Comparison of ENCODE assay signal across 8 mouse cellular contexts in genomic region chr1:150392638-150393487, GRCm38 (mm10). TPM values are rescaled to one million over a fixed set of nuclear protein-coding genes. Genes with fewer than 3 reads are reported as not detected.
A peak's percentile ranks its signal among the peaks of the same experiment; 100 is the strongest.
DNase-seq lines count a peak whose midpoint lies in the region; ATAC-seq and TF ChIP-seq lines count a peak whose summit lies in the region.

Gene Tpr, plus strand, starts transcription at chr1:150392838.
Gene Odr4, minus strand, starts transcription at chr1:150393080.

- H3K4me1 ChIP-seq in erythroblast, embryonic 14.5 days (ENCODE audit: control insufficient read depth), result peaks cover 12% of the 10 kb centered on the region
- H3K4me1 ChIP-seq in heart, embryonic 11.5 days (ENCODE audit: control insufficient read depth, insufficient read depth, low read length), result 0 out of 2 replicates have a peak, but pooled peaks cover 4% of the 10 kb centered on the region
- peaks cover 9% of the 10 kb centered on the region for H3K4me1 ChIP-seq in kidney, embryonic 16.5 days (ENCODE audit: insufficient read depth, low read length)
- H3K4me1 ChIP-seq in liver, adult 2 months (ENCODE audit: control insufficient read depth, insufficient read depth, low read length), result peaks cover 3% of the 10 kb centered on the region

- peak within 1 kb of the TSS; percentile 94 for H3ac ChIP-seq in C2C12 (ENCODE audit: control insufficient read depth, insufficient read length, low read depth)
- H3ac ChIP-seq in myocyte (ENCODE audit: control insufficient read depth, insufficient read length), result peak within 1 kb of the TSS; percentile 61

- peak; percentile 97 for ATAC-seq in heart, embryonic 11.5 days (replicated peaks; ENCODE audit: insufficient number of reproducible peaks, low FRiP score, low TSS enrichment)
- peak; percentile 99 for ATAC-seq in kidney, embryonic 16.5 days (ENCODE audit: low FRiP score, low TSS enrichment)

- H3K9ac ChIP-seq in heart, embryonic 11.5 days (ENCODE audit: low read depth, low read length), result peak within 1 kb of the TSS; percentile 91
- H3K9ac ChIP-seq in kidney, embryonic 16.5 days (replicated peaks; ENCODE audit: low read length), result peak within 1 kb of the TSS; percentile 91
- H3K9ac ChIP-seq in liver, adult 2 months (ENCODE audit: low read depth, low read length), result peak within 1 kb of the TSS; percentile 93

- peak; percentile 100 for DNase-seq in brain, embryonic 14.5 days (ENCODE audit: low read depth)
- DNase-seq in liver, adult 2 months (ENCODE audit: extremely low read depth, low read depth, low spot score), result peak; percentile 96
- peak; percentile 99 for DNase-seq in splenic B cell, adult 2 months (ENCODE audit: low read depth, low spot score)

- H3K79me2 ChIP-seq in C2C12 (ENCODE audit: control insufficient read depth, insufficient read depth) (peaks cover 55% of the 10 kb centered on the region), myocyte (ENCODE audit: control insufficient read depth, insufficient read depth) (peaks cover 36% of the 10 kb centered on the region)
- H3K79me2 ChIP-seq in liver, adult 2 months (ENCODE audit: control insufficient read depth, insufficient read depth, low read length), result no peaks in the 10 kb centered on the region

- no peaks in the 10 kb centered on the region for H3K9me3 ChIP-seq in erythroblast, embryonic 14.5 days (ENCODE audit: control insufficient read depth, low read length)
- no peaks in the 10 kb centered on the region for H3K9me3 ChIP-seq in heart, embryonic 11.5 days (replicated peaks; ENCODE audit: control insufficient read depth, low read length)
- H3K9me3 ChIP-seq in kidney, embryonic 16.5 days (ENCODE audit: low read length), result no peaks in the 10 kb centered on the region

- TF ChIP-seq CTCF in C2C12 (IDR thresholded peaks at IDR 0.05; ENCODE audit: control insufficient read depth, insufficient read depth, insufficient read length), result peak; percentile 72
- TF ChIP-seq CTCF in brain, embryonic 14.5 days (IDR thresholded peaks at IDR 0.05; ENCODE audit: borderline replicate concordance, extremely low read depth, insufficient read depth, insufficient read length), result peak; percentile 66
- TF ChIP-seq CTCF in liver, adult 2 months (IDR thresholded peaks at IDR 0.05; ENCODE audit: low read depth, low read length), result peak; percentile 75

- H3K36me3 ChIP-seq in C2C12 (ENCODE audit: control insufficient read depth, insufficient read depth) (peaks cover 35% of the 10 kb centered on the region), myocyte (ENCODE audit: control insufficient read depth, insufficient read depth) (peaks cover 38% of the 10 kb centered on the region)
- peaks cover 45% of the 10 kb centered on the region for H3K36me3 ChIP-seq in erythroblast, embryonic 14.5 days (ENCODE audit: control insufficient read depth)
- peaks cover 14% of the 10 kb centered on the region for H3K36me3 ChIP-seq in heart, embryonic 11.5 days (ENCODE audit: control insufficient read depth, insufficient read depth, low read length)
- peaks cover 29% of the 10 kb centered on the region; the same call in 1 of the 2 replicates for H3K36me3 ChIP-seq in kidney, embryonic 16.5 days (ENCODE audit: insufficient read depth, low read length)
- peaks cover 32% of the 10 kb centered on the region for H3K36me3 ChIP-seq in liver, adult 2 months (ENCODE audit: control insufficient read depth, insufficient read depth, low read length)
- peaks cover 2% of the 10 kb centered on the region; the same call in 1 of the 2 replicates for H3K36me3 ChIP-seq in splenic B cell, adult 2 months (ENCODE audit: control insufficient read depth, insufficient read depth, low read length, poor library complexity, severe bottlenecking)

- H3K79me3 ChIP-seq in C2C12 (ENCODE audit: low read depth), result peaks cover 36% of the 10 kb centered on the region

- H3K4me2 ChIP-seq in heart, embryonic 11.5 days, result peak within 1 kb of the TSS; percentile 69
- H3K4me2 ChIP-seq in kidney, embryonic 16.5 days (replicated peaks; ENCODE audit: low read depth, low read length), result peak within 1 kb of the TSS; percentile 78
- H3K4me2 ChIP-seq in myocyte (ENCODE audit: low read depth), result peak within 1 kb of the TSS; percentile 86

- H3K4me3 ChIP-seq in C2C12 (ENCODE audit: insufficient read depth, poor library complexity, severe bottlenecking) (peak within 1 kb of the TSS; percentile 93), myocyte (peak within 1 kb of the TSS; percentile 65)
- H3K4me3 ChIP-seq in erythroblast, embryonic 14.5 days (replicated peaks), result peak within 1 kb of the TSS; percentile 96
- peak within 1 kb of the TSS; percentile 83 for H3K4me3 ChIP-seq in heart, embryonic 11.5 days (ENCODE audit: low read depth, low read length)
- peak within 1 kb of the TSS; percentile 89 for H3K4me3 ChIP-seq in kidney, embryonic 16.5 days (ENCODE audit: low read length)
- H3K4me3 ChIP-seq in liver, adult 2 months (ENCODE audit: insufficient read depth, low read depth, low read length), result peak within 1 kb of the TSS; percentile 74

- under 1% methylated on average over 76 of the region's 76 CpGs for WGBS in heart, embryonic 11.5 days (ENCODE audit: insufficient replicate concordance)
- WGBS in kidney, embryonic 16.5 days, result under 1% methylated on average over 76 of the region's 76 CpGs
- under 1% methylated on average over 74 of the region's 76 CpGs for WGBS in liver, adult 2 months

- H3K27me3 ChIP-seq in C2C12 (ENCODE audit: control insufficient read depth, insufficient read depth, insufficient read length) (no peaks in the 10 kb centered on the region), myocyte (ENCODE audit: control insufficient read depth, insufficient read depth, insufficient read length) (no peaks in the 10 kb centered on the region)
- H3K27me3 ChIP-seq in erythroblast, embryonic 14.5 days (ENCODE audit: control insufficient read depth), result no peaks in the 10 kb centered on the region
- no peaks in the 10 kb centered on the region for H3K27me3 ChIP-seq in heart, embryonic 11.5 days (ENCODE audit: control insufficient read depth, insufficient read depth, low read length)
- no peaks in the 10 kb centered on the region for H3K27me3 ChIP-seq in kidney, embryonic 16.5 days (ENCODE audit: insufficient read depth, low read length)
- no peaks in the 10 kb centered on the region for H3K27me3 ChIP-seq in liver, adult 2 months (ENCODE audit: control insufficient read depth, insufficient read depth, low read length)
- H3K27me3 ChIP-seq in splenic B cell, adult 2 months (ENCODE audit: control insufficient read depth, insufficient read depth, low read length, poor library complexity, severe bottlenecking), result no peaks in the 10 kb centered on the region

- peak within 1 kb of the TSS; percentile 95 for H3K27ac ChIP-seq in heart, embryonic 11.5 days (ENCODE audit: low read depth, low read length)
- peak within 1 kb of the TSS; percentile 95 for H3K27ac ChIP-seq in kidney, embryonic 16.5 days (ENCODE audit: low read length)
- peak within 1 kb of the TSS; percentile 92 for H3K27ac ChIP-seq in liver, adult 2 months (replicated peaks; ENCODE audit: insufficient read depth, low read depth, low read length)

- peak; percentile 93 for TF ChIP-seq POLR2A in brain, embryonic 14.5 days (IDR thresholded peaks at IDR 0.05; ENCODE audit: borderline replicate concordance, extremely low read depth, insufficient read depth, insufficient read length, poor library complexity, severe bottlenecking)
- TF ChIP-seq POLR2A in liver, adult 2 months (IDR thresholded peaks at IDR 0.05; ENCODE audit: extremely low read depth, insufficient read depth, low read length), result peak; percentile 64; the same call in 1 of the 2 replicates
- peak; percentile 90 for TF ChIP-seq POLR2A in myocyte (IDR thresholded peaks at IDR 0.05; ENCODE audit: insufficient read length, low read depth)

TF ChIP-seq in C2C12, 6 proteins besides CTCF, POLR2A, EP300 and RAD21:
- TF ChIP-seq MAX (IDR thresholded peaks at IDR 0.05) (peak; percentile 40), FOSL1 (IDR thresholded peaks at IDR 0.05; ENCODE audit: insufficient read depth, low read length, poor library complexity, severe bottlenecking) (no peak), USF1 (IDR thresholded peaks at IDR 0.05; ENCODE audit: low read depth) (no peak), MYOD1 (IDR thresholded peaks at IDR 0.05; ENCODE audit: control insufficient read depth, insufficient read length, low read depth) (no peak), CEBPB (IDR thresholded peaks at IDR 0.05; ENCODE audit: low read depth) (peak; percentile 34)

TF ChIP-seq in myocyte, 11 proteins besides CTCF, POLR2A, EP300 and RAD21 (continues in another document):
- TF ChIP-seq MYOD1 (IDR thresholded peaks at IDR 0.05; ENCODE audit: control insufficient read depth in 1 of 3, insufficient read length in 2 of 3, low read depth in 2 of 3) (peak in 1 of 3 experiments; percentile 8), USF1 (IDR thresholded peaks at IDR 0.05; ENCODE audit: low read depth) (no peak), MAX (IDR thresholded peaks at IDR 0.05; ENCODE audit: low read depth) (no peak), TCF3 (IDR thresholded peaks at IDR 0.05; ENCODE audit: insufficient read length, low read depth) (no peak), POLR2AphosphoS2 (IDR thresholded peaks at IDR 0.05; ENCODE audit: insufficient read length, low read depth) (peak; percentile 82), TCF12 (IDR thresholded peaks at IDR 0.05; ENCODE audit: insufficient read depth, poor library complexity, severe bottlenecking) (no peak), SRF (IDR thresholded peaks at IDR 0.05; ENCODE audit: control insufficient read depth, insufficient read length, low read depth) (peak; percentile 79), MYOG (IDR thresholded peaks at IDR 0.05; ENCODE audit: control insufficient read depth in 1 of 3, insufficient read depth in 1 of 3, insufficient read length in 2 of 3, low read depth in 2 of 3) (peak in 1 of 3 experiments; percentile 31), E2F4 (IDR thresholded peaks at IDR 0.05; ENCODE audit: insufficient read depth) (peak; percentile 27)

RNA-seq across cellular contexts. Expression of gene Tpr, which starts in this region (rescaled TPM):
- polyA plus RNA-seq in C2C12 (2012; fragmentation: generic; extraction: Trizol), result 39.1 TPM
- polyA plus RNA-seq in brain, embryonic 14.5 days (2012; rRNA removed), result 72.1 and 111 TPM in 2 replicates
- polyA plus RNA-seq in erythroblast, embryonic 14.5 days (2012), result 10.9 and 16.4 TPM in 2 replicates
- polyA plus RNA-seq in heart, embryonic 11.5 days (2014; fragmentation: Nextera tagmentation; extraction: Ambion mirVana), result 127 and 163 TPM in 2 replicates
- 132 and 153 TPM in 2 replicates for polyA plus RNA-seq in kidney, embryonic 16.5 days (2015; fragmentation: Nextera tagmentation; extraction: Ambion mirVana)
- 60.0 and 65.8 TPM in 2 replicates for total RNA-seq in liver, adult 2 months (2014; rRNA removed)
- 20.9 and 22.7 TPM in 2 replicates for polyA plus RNA-seq in liver, adult 2 months (2012; rRNA removed)
- 40.2 TPM for polyA plus RNA-seq in myocyte (2012; fragmentation: generic; extraction: Trizol)

RNA-seq across cellular contexts. Expression of gene Odr4, which starts in this region (rescaled TPM):
- polyA plus RNA-seq in C2C12 (2012; fragmentation: generic; extraction: Trizol) (7.1 TPM), myocyte (2012; fragmentation: generic; extraction: Trizol) (11.9 TPM)
- 19.0 and 21.0 TPM in 2 replicates for polyA plus RNA-seq in brain, embryonic 14.5 days (2012; rRNA removed)
- polyA plus RNA-seq in erythroblast, embryonic 14.5 days (2012), result 0.43 and 0.76 TPM in 2 replicates
- 32.4 and 35.3 TPM in 2 replicates for polyA plus RNA-seq in heart, embryonic 11.5 days (2014; fragmentation: Nextera tagmentation; extraction: Ambion mirVana)
- polyA plus RNA-seq in kidney, embryonic 16.5 days (2015; fragmentation: Nextera tagmentation; extraction: Ambion mirVana), result 37.8 and 38.3 TPM in 2 replicates
- 39.9 and 52.8 TPM in 2 replicates for total RNA-seq in liver, adult 2 months (2014; rRNA removed)
- 4.0 and 4.7 TPM in 2 replicates for polyA plus RNA-seq in liver, adult 2 months (2012; rRNA removed)

Comparison
In these comparisons a context has a peak if more than half of its experiments do, and no peak if none do; other contexts are left out.
1. Peak in every context shown above with its lines: DNase-seq, ATAC-seq, H3K4me3 ChIP-seq and H3K27ac ChIP-seq.